Mouse (Mus musculus): ENCODE measurements around the gene Tle1. TPM values are rescaled to one million over a fixed set of nuclear protein-coding genes. Genes with fewer than 3 reads are reported as not detected.

The Tle1 gene
- polyA plus RNA-seq, 1 experiment from 2014 or later: 8.4 TPM

GRCm38 (mm10) chr4:72197888-72198605 lies 2.7 kb downstream of the Tle1 start:
- CTCF ChIA-PET: interaction anchor here (0.8 to 1.2 kb wide), 3 partner anchors 13 to 52 kb away, joined by 3 read pairs; no protein-coding TSS in a partner anchor
- POLR2A ChIA-PET: no interaction called here
- peaks cover 5% of the 10 kb centered on the region for H3K27me3 ChIP-seq
- no peak for TF ChIP-seq CTCF (IDR thresholded peaks at IDR 0.05)
- ATAC-seq (no peak), DNase-seq (ENCODE audit: low read depth, low spot score) (no peak)
- in situ Hi-C loops (cut with MboI; ENCODE audit: low pct_unique_long_range_greater_than_20kb): loop anchor here (10.0 kb wide), 1 partner anchor 93 kb away; no protein-coding TSS in a partner anchor

- in situ Hi-C loops (cut with MboI; ENCODE audit: low pct_unique_long_range_greater_than_20kb): loop anchor here (10.0 kb wide), 1 partner anchor 90 kb away; no protein-coding TSS in a partner anchor
- CTCF ChIA-PET: no interaction called here
- no peak for DNase-seq (ENCODE audit: low read depth, low spot score)
- TF ChIP-seq CTCF (IDR thresholded peaks at IDR 0.05): no peak
- no peak for ATAC-seq
- no peaks in the 10 kb centered on the region for H3K27me3 ChIP-seq
- POLR2A ChIA-PET: no interaction called here
Observed at GRCm38 (mm10) chr4:72195116-72195835, 5.4 kb downstream of the Tle1 start.

GRCm38 (mm10) chr4:72193276-72193675 lies 7.4 kb downstream of the Tle1 start:
- ChIA-PET POLR2A (interaction anchor here (0.5 kb wide), 1 partner anchor 1128 kb away, joined by 3 read pairs; no protein-coding TSS in a partner anchor), CTCF (no interaction called here)
- no peaks in the 10 kb centered on the region for H3K27me3 ChIP-seq
- in situ Hi-C loops (cut with MboI; ENCODE audit: low pct_unique_long_range_greater_than_20kb): loop anchor here (10.0 kb wide), 1 partner anchor 88 kb away; no protein-coding TSS in a partner anchor
- DNase-seq (ENCODE audit: low read depth, low spot score) (no peak), ATAC-seq (no peak)
- no peak for TF ChIP-seq CTCF (IDR thresholded peaks at IDR 0.05)

- H3K27me3 ChIP-seq: no peaks in the 10 kb centered on the region
- TF ChIP-seq CTCF (IDR thresholded peaks at IDR 0.05): no peak
- DNase-seq (ENCODE audit: low read depth, low spot score) (no peak), ATAC-seq (no peak)
- ChIA-PET POLR2A (no interaction called here), CTCF (interaction anchor here (0.8 kb wide), 1 partner anchor 14 kb away, joined by 3 read pairs; no protein-coding TSS in a partner anchor)
- in situ Hi-C loops (cut with MboI; ENCODE audit: low pct_unique_long_range_greater_than_20kb): no loop called here
Observed at GRCm38 (mm10) chr4:72184476-72184875, 16.2 kb downstream of the Tle1 start.

GRCm38 (mm10) chr4:72182343-72182988 lies 18.3 kb downstream of the Tle1 start:
- CTCF ChIA-PET: interaction anchor here (0.9 kb wide), 1 partner anchor 15 kb away, joined by 3 read pairs; no protein-coding TSS in a partner anchor
- no peaks in the 10 kb centered on the region for H3K27me3 ChIP-seq
- in situ Hi-C loops (cut with MboI; ENCODE audit: low pct_unique_long_range_greater_than_20kb): no loop called here
- no peak for TF ChIP-seq CTCF (IDR thresholded peaks at IDR 0.05)
- DNase-seq (ENCODE audit: low read depth, low spot score): no peak
- POLR2A ChIA-PET: no interaction called here
- no peak for ATAC-seq

GRCm38 (mm10) chr4:72175943-72176342 lies 24.8 kb downstream of the Tle1 start:
- no peak for ATAC-seq
- ChIA-PET POLR2A (no interaction called here), CTCF (no interaction called here)
- H3K27me3 ChIP-seq: no peaks in the 10 kb centered on the region
- in situ Hi-C loops (cut with MboI; ENCODE audit: low pct_unique_long_range_greater_than_20kb): no loop called here
- DNase-seq (ENCODE audit: low read depth, low spot score): no peak
- TF ChIP-seq CTCF (IDR thresholded peaks at IDR 0.05): no peak

- ATAC-seq: no peak
- no peaks in the 10 kb centered on the region for H3K27me3 ChIP-seq
- POLR2A ChIA-PET: no interaction called here
- CTCF ChIA-PET: no interaction called here
- no peak for DNase-seq (ENCODE audit: low read depth, low spot score)
- in situ Hi-C loops (cut with MboI; ENCODE audit: low pct_unique_long_range_greater_than_20kb): no loop called here
- TF ChIP-seq CTCF (IDR thresholded peaks at IDR 0.05): no peak
Observed at GRCm38 (mm10) chr4:72168267-72168666, 32.5 kb downstream of the Tle1 start.

GRCm38 (mm10) chr4:72167761-72168229 lies 32.9 kb downstream of the Tle1 start:
- CTCF ChIA-PET: no interaction called here
- ATAC-seq: no peak
- no peak for DNase-seq (ENCODE audit: low read depth, low spot score)
- POLR2A ChIA-PET: no interaction called here
- in situ Hi-C loops (cut with MboI; ENCODE audit: low pct_unique_long_range_greater_than_20kb): no loop called here
- no peak for TF ChIP-seq CTCF (IDR thresholded peaks at IDR 0.05)
- no peaks in the 10 kb centered on the region for H3K27me3 ChIP-seq

GRCm38 (mm10) chr4:72167171-72167570 lies 33.5 kb downstream of the Tle1 start:
- ChIA-PET POLR2A (no interaction called here), CTCF (no interaction called here)

GRCm38 (mm10) chr4:72166561-72166960 lies 34.2 kb downstream of the Tle1 start:
- no peaks in the 10 kb centered on the region for H3K27me3 ChIP-seq
- no peak for TF ChIP-seq CTCF (IDR thresholded peaks at IDR 0.05)
- DNase-seq (ENCODE audit: low read depth, low spot score) (no peak), ATAC-seq (no peak)
- ChIA-PET CTCF (no interaction called here), POLR2A (no interaction called here)
- in situ Hi-C loops (cut with MboI; ENCODE audit: low pct_unique_long_range_greater_than_20kb): no loop called here

More at GRCm38 (mm10) chr4:72167171-72167570, 33.5 kb downstream of the Tle1 start:
- no peak for ATAC-seq
- DNase-seq (ENCODE audit: low read depth, low spot score): no peak
- H3K27me3 ChIP-seq: no peaks in the 10 kb centered on the region
- TF ChIP-seq CTCF (IDR thresholded peaks at IDR 0.05): no peak
- in situ Hi-C loops (cut with MboI; ENCODE audit: low pct_unique_long_range_greater_than_20kb): no loop called here

- DNase-seq (ENCODE audit: low read depth, low spot score) (no peak), ATAC-seq (no peak)
- in situ Hi-C loops (cut with MboI; ENCODE audit: low pct_unique_long_range_greater_than_20kb): no loop called here
- H3K27me3 ChIP-seq: no peaks in the 10 kb centered on the region
- no peak for TF ChIP-seq CTCF (IDR thresholded peaks at IDR 0.05)
- ChIA-PET CTCF (no interaction called here), POLR2A (no interaction called here)
Observed at GRCm38 (mm10) chr4:72165765-72166164, 35.0 kb downstream of the Tle1 start.
